Mouse (Mus musculus) ES-CJ7 (cell line): ENCODE measurements around the gene Lrrc74b.

Experiments
- DNase-seq: peaks from one replicate; pipeline ENCODE4 v3.0.0; 2011; ENCODE audit warnings: low read depth, low spot score

Lrrc74b gene

DNA sequence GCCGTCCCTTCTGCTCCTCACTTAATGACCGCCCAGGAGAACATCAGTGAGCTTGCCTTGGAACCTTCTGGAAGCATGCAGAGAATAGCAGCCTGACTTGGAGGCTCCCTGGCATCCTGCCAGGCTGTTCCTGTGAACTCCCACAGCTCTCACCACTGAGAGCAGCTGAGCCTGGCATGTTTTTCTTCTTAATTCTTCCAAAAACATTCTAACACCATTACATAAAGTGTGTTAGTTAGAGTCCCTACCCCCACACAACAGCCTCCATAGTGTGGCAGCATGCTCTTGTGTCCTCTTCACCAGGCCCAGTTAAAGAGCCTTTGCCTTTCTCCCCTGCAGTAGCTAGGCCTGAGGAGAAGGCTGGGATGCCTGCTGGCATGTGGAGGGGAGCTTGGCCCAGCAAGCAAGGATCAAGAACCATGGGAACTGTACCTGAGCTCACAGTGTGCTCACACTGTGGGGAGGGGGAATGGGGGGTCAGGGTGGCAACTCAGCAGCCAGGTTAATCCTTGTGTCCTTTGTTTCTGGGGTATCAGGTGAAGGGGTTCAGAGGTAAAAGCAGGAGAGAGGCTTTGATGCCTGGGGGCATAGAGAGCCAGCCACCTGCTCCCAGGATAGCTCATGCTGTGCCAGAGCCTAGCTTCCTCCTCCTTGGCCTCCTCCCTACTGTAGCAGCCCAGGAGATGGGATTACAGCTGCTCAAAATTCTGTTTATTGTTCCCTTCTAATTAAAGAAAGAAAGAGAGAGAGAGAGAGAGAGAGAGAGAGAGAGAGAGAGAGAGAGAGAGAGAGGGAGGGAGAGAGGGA, 64.3 kb downstream of the Lrrc74b start:
- no peak for DNase-seq
